Mouse (Mus musculus) C2C12 (cell line): Measurements from ENCODE around the gene Fxyd5. TPM values are rescaled to one million over a fixed set of nuclear protein-coding genes. Genes with fewer than 3 reads are reported as not detected.

ENCODE experiments used
- H3K27me3 ChIP-seq: one replicate; pipeline ENCODE4 v1.6.1; 2011; ENCODE audit not compliant: control insufficient read depth, insufficient read depth, insufficient read length
- H3K36me3 ChIP-seq: one replicate; pipeline ENCODE4 v1.6.1; 2011; ENCODE audit not compliant: control insufficient read depth, insufficient read depth
- H3K4me3 ChIP-seq: one replicate; pipeline ENCODE4 v1.5.1; 2011; ENCODE audit warnings: mild to moderate bottlenecking, control low read depth; ENCODE audit not compliant: poor library complexity, insufficient read depth, severe bottlenecking
- H3K79me2 ChIP-seq: one replicate; pipeline ENCODE4 v1.6.1; 2011; ENCODE audit not compliant: control insufficient read depth, insufficient read depth
- H3K79me3 ChIP-seq: one replicate; pipeline ENCODE4 v1.6.1; 2011; ENCODE audit warnings: low read depth, control low read depth
- H3ac ChIP-seq: one replicate; pipeline ENCODE3; 2011; ENCODE audit warnings: low read depth; ENCODE audit not compliant: control insufficient read depth, insufficient read length
- CEBPB ChIP-seq: IDR thresholded peaks from one replicate; pipeline ENCODE4 v1.6.1; 2011; ENCODE audit warnings: low read depth, mild to moderate bottlenecking, control low read depth, moderate library complexity
- CTCF ChIP-seq: IDR thresholded peaks from one replicate; pipeline ENCODE4 v1.5.1; 2011; ENCODE audit not compliant: control insufficient read depth, insufficient read depth, insufficient read length
- FOSL1 ChIP-seq: IDR thresholded peaks from one replicate; pipeline ENCODE4 v1.8.0; 2011; ENCODE audit warnings: mild to moderate bottlenecking, low read length; ENCODE audit not compliant: poor library complexity, insufficient read depth, severe bottlenecking
- MAX ChIP-seq: IDR thresholded peaks from one replicate; pipeline ENCODE4 v1.6.1; 2011; ENCODE audit warnings: mild to moderate bottlenecking, control low read depth
- MYOD1 ChIP-seq: IDR thresholded peaks from one replicate; pipeline ENCODE4 v1.6.1; 2011; ENCODE audit warnings: low read depth; ENCODE audit not compliant: control insufficient read depth, insufficient read length
- MYOG ChIP-seq: IDR thresholded peaks from one replicate; pipeline ENCODE4 v1.6.1; 2011; ENCODE audit not compliant: control insufficient read depth, insufficient read length; ENCODE audit errors: extremely low read depth
- USF1 ChIP-seq: IDR thresholded peaks from one replicate; pipeline ENCODE4 v1.6.1; 2011; ENCODE audit warnings: low read depth, mild to moderate bottlenecking, control low read depth, moderate library complexity
- long read RNA-seq, 2 experiments: library from polyadenylated mRNA; unstranded; transcript quantifications; one replicate each; pipeline ENCODE4 v2.0.0; 2019 to 2020
- polyA plus RNA-seq: library from polyadenylated mRNA; unstranded; fragments of >200 nt; fragmentation: generic; extraction: Trizol; gene quantifications from one replicate; pipeline ENCODE4 v1.2.1, GENCODE M21; 2012; ENCODE audit warnings: missing spikeins

Gene Fxyd5
- polyA plus RNA-seq = 103 TPM
- long read RNA-seq, experiment 1, transcript Fxyd5-207 (9 exons, 1,172 nt) = major isoform, 21 of 42 reads
- long read RNA-seq, experiment 1, transcript Fxyd5-201 (9 exons, 803 nt) = minor isoform, 6 of 42 reads
- long read RNA-seq, experiment 1, partial matches to known transcripts = 7 of 42 reads
- long read RNA-seq, experiment 1, other reads (novel, unspliced or antisense) = 3 of 42 reads
- long read RNA-seq, experiment 2, partial matches to known transcripts = 2 of 6 reads
- long read RNA-seq, experiment 2, other reads (novel, unspliced or antisense) = 1 of 6 reads

- TF ChIP-seq MAX (no peak), USF1 (no peak), MYOD1 (no peak), FOSL1 (no peak), MYOG (no peak), CTCF (no peak), CEBPB (no peak)
- no peaks in the 10 kb centered on the region for H3K27me3 ChIP-seq
- H3K79me3 ChIP-seq = no peaks in the 10 kb centered on the region
Observed at GRCm38 (mm10) chr7:31042431-31042910, at the start of gene Fxyd5. Gene Fxyd5, minus strand, starts transcription at chr7:31042481.

GRCm38 (mm10) chr7:31089721-31090120 lies 47.4 kb upstream of the Fxyd5 start:
- peaks cover 26% of the 10 kb centered on the region for H3K27me3 ChIP-seq
- H3K79me3 ChIP-seq = no peaks in the 10 kb centered on the region
- no peaks in the 10 kb centered on the region for H3K36me3 ChIP-seq
- no peaks in the 10 kb centered on the region for H3K79me2 ChIP-seq
- H3ac ChIP-seq = no peak overlapping the region
- no peak overlapping the region for H3K4me3 ChIP-seq
- TF ChIP-seq FOSL1 (no peak), USF1 (no peak), MAX (no peak), CTCF (no peak), MYOG (no peak), CEBPB (no peak), MYOD1 (no peak)

More at GRCm38 (mm10) chr7:31042431-31042910, at the start of gene Fxyd5:
- H3ac ChIP-seq = peak within 1 kb of the TSS; percentile 68
- H3K79me2 ChIP-seq = no peaks in the 10 kb centered on the region
- no peaks in the 10 kb centered on the region for H3K36me3 ChIP-seq
- H3K4me3 ChIP-seq = peak within 1 kb of the TSS; percentile 37

GRCm38 (mm10) chr7:31088206-31088605 lies 45.9 kb upstream of the Fxyd5 start:
- Histone ChIP-seq H3K79me3 (no peaks in the 10 kb centered on the region), H3K4me3 (no peak overlapping the region), H3K79me2 (no peaks in the 10 kb centered on the region), H3K27me3 (peaks cover 14% of the 10 kb centered on the region), H3K36me3 (no peaks in the 10 kb centered on the region), H3ac (no peak overlapping the region)
- TF ChIP-seq MYOG (no peak), MYOD1 (no peak), CTCF (no peak), MAX (no peak), FOSL1 (no peak), USF1 (no peak), CEBPB (no peak)

- TF ChIP-seq FOSL1 (no peak), CEBPB (no peak)
- Histone ChIP-seq H3K36me3 (no peaks in the 10 kb centered on the region), H3ac (no peak overlapping the region), H3K79me3 (no peaks in the 10 kb centered on the region), H3K27me3 (peaks cover 8% of the 10 kb centered on the region), H3K79me2 (no peaks in the 10 kb centered on the region), H3K4me3 (no peak overlapping the region)
Observed at GRCm38 (mm10) chr7:31087262-31087661, 45.0 kb upstream of the Fxyd5 start.

- H3ac ChIP-seq = no peak overlapping the region
- H3K79me3 ChIP-seq = no peaks in the 10 kb centered on the region
- no peaks in the 10 kb centered on the region for H3K36me3 ChIP-seq
- H3K27me3 ChIP-seq = no peaks in the 10 kb centered on the region
- TF ChIP-seq MYOD1 (no peak), MYOG (no peak), FOSL1 (no peak), CTCF (no peak), USF1 (no peak), CEBPB (no peak), MAX (no peak)
- no peak overlapping the region for H3K4me3 ChIP-seq
- no peaks in the 10 kb centered on the region for H3K79me2 ChIP-seq
Observed at GRCm38 (mm10) chr7:31086175-31086755, 44.0 kb upstream of the Fxyd5 start.

GRCm38 (mm10) chr7:31085171-31085570 lies 42.9 kb upstream of the Fxyd5 start:
- H3K79me2 ChIP-seq = no peaks in the 10 kb centered on the region
- H3K36me3 ChIP-seq = no peaks in the 10 kb centered on the region
- H3K79me3 ChIP-seq = no peaks in the 10 kb centered on the region
- no peaks in the 10 kb centered on the region for H3K27me3 ChIP-seq
- TF ChIP-seq FOSL1 (no peak), CTCF (no peak), MYOD1 (no peak), MYOG (no peak), USF1 (no peak), MAX (no peak), CEBPB (no peak)
- no peak overlapping the region for H3K4me3 ChIP-seq
- H3ac ChIP-seq = no peak overlapping the region
